Mouse (Mus musculus) lung, embryonic 14.5 days (tissue): ENCODE measurements around the gene Jmjd4. TPM values are rescaled to one million over a fixed set of nuclear protein-coding genes. Genes with fewer than 3 reads are reported as not detected.
A peak's percentile ranks its signal among the peaks of the same experiment; 100 is the strongest.

Source experiments
- ATAC-seq: fragments of 200-750 bp; cut with Nextera tagmentation; 2 replicates; pipeline ENCODE4 v1.8.0; 2017; ENCODE audit warnings: mild to moderate bottlenecking, moderate TSS enrichment, moderate library complexity; ENCODE audit not compliant: insufficient read depth
- DNase-seq: peaks from one replicate; pipeline ENCODE4 v3.0.0-alpha.2; 2015
- H3K27ac ChIP-seq: fragments of 300-500 bp; sonication (generic); 2 replicates; pipeline ENCODE4 v1.5.1; 2014; ENCODE audit warnings: low read depth, mild to moderate bottlenecking, moderate library complexity
- H3K27me3 ChIP-seq: fragments of 300-500 bp; sonication (generic); 2 replicates; pipeline ENCODE4 v1.6.1; 2014; ENCODE audit warnings: low read length, control low read depth; ENCODE audit not compliant: insufficient read depth
- H3K36me3 ChIP-seq: fragments of 300-500 bp; sonication (generic); 2 replicates; pipeline ENCODE4 v1.6.1; 2014; ENCODE audit warnings: control low read depth; ENCODE audit not compliant: insufficient read depth
- H3K4me1 ChIP-seq: fragments of 300-500 bp; sonication (generic); 2 replicates; pipeline ENCODE4 v1.6.1; 2014; ENCODE audit warnings: antibody characterized with exemption, control low read depth; ENCODE audit not compliant: insufficient read depth
- H3K4me2 ChIP-seq: fragments of 300-500 bp; sonication (generic); 2 replicates; pipeline ENCODE4 v1.6.1; 2014; ENCODE audit warnings: mild to moderate bottlenecking
- H3K4me3 ChIP-seq: fragments of 300-500 bp; sonication (generic); 2 replicates; pipeline ENCODE4 v1.5.1; 2014; ENCODE audit warnings: low read depth, low read length
- H3K9ac ChIP-seq: fragments of 300-500 bp; sonication (generic); 2 replicates; pipeline ENCODE4 v1.6.1; 2014
- H3K9me3 ChIP-seq: fragments of 300-500 bp; sonication (generic); 2 replicates; pipeline ENCODE4 v1.6.1; 2016; ENCODE audit warnings: low read depth, low read length, control low read depth
- CTCF ChIP-seq: IDR thresholded peaks from 2 replicates; pipeline ENCODE4 v1.5.1; 2016; ENCODE audit warnings: antibody characterized with exemption, low read depth
- WGBS: fragments of 180-500 bp; shearing (Covaris S2); extraction: QIAGEN DNeasy Blood & Tissue Kit; methylation state at CpG from one replicate; pipeline ENCODE4 v1.1.7; 2014; 5-methylcytosine and 5-hydroxymethylcytosine counted together
- polyA plus RNA-seq: library from polyadenylated mRNA; unstranded; fragments of >200 nt; fragmentation: Nextera tagmentation; extraction: Ambion mirVana; gene quantifications from 2 replicates; pipeline ENCODE4 v1.2.1, GENCODE M21; 2014

Jmjd4 gene
- polyA plus RNA-seq, result 11.5 and 11.7 TPM in 2 replicates

DNA sequence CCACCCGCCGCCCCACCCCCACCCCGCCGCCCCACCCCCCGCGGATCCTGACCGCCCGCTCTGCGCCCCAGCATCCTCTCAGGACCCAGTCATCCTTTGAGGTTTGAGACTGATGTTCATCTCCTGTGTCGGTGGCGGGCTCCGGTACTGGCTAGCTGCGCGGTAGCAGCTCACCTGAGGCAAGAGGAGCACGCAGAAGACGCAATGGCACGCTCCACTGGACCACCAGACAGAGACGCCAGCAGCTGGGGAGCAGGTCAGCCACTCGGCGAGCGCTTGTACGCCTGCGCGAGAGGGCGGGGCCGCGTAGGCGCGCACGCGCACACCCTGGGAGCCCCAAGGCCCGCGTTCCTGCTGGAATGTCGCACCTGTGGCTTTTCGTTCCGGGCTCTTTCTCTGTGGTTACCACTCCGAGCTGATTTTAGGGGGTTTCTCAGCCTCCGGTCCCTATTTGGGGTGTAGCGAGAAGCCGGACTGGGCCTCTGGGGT, at the start of gene Jmjd4:
Jmjd4 (plus strand) TSS at position 305 of the 489 bp plus-strand sequence.
- WGBS, result under 1% methylated on average over 31 of the region's 40 CpGs
- Histone ChIP-seq H3K4me1 (peaks cover 7% of the 10 kb centered on the region), H3K4me2 (peak within 1 kb of the TSS; percentile 94), H3K4me3 (peak within 1 kb of the TSS; percentile 73), H3K36me3 (peaks cover 23% of the 10 kb centered on the region), H3K27ac (peak within 1 kb of the TSS; percentile 80), H3K9me3 (no peaks in the 10 kb centered on the region), H3K27me3 (no peaks in the 10 kb centered on the region), H3K9ac (peak within 1 kb of the TSS; percentile 69)
- DNase-seq (peak; percentile 94), ATAC-seq (peak; percentile 97)
- TF ChIP-seq CTCF, result no peak

DNA sequence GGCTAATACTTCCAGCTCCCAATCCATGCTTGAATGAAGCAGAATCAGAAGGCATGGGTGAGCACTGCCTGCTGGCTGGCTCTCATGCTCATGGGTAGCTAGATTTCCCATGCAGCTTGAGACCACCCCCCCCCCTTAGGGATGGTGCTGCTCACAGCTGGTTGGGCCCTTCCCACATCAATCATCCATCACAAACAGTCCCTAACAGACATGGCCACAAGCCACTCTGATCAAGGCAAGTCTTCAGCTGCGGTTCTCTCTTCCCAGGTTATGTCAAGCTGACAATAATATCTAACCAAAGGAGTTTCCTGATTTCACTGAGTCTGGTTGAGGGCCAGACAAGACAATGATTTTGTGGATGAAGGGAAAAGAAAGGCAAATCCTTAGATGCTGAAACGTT, 49.0 kb upstream of the Jmjd4 start:
- Histone ChIP-seq H3K27ac (no peak overlapping the region), H3K9me3 (no peaks in the 10 kb centered on the region), H3K4me1 (peaks cover 5% of the 10 kb centered on the region; the same call in 1 of the 2 replicates), H3K4me2 (no peak overlapping the region), H3K27me3 (no peaks in the 10 kb centered on the region), H3K9ac (no peak overlapping the region), H3K4me3 (no peak overlapping the region), H3K36me3 (peaks cover 14% of the 10 kb centered on the region)
- DNase-seq, result no peak
- WGBS, result 58% methylated on average over 2 of the region's 2 CpGs
- no peak for ATAC-seq
- TF ChIP-seq CTCF, result no peak

DNA sequence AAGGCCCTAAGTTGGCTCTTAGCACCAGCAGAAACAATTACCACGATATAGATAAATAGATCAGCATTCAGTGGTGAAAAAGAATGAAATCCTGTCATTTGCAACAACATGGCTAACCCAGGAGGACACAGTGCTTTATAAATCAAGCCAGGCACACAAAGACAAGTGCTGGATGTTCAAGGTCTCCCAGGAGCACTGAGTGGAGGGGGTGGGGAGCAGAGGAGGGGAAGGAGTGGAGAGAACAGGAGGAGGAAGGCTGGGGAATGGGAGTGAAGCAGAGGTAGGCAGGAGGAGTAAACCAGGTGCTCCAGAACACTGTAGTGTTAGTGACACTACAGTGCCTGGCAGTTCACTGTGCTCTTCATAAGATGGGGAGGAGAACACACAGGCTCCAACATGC, 44.1 kb upstream of the Jmjd4 start:
- DNase-seq (no peak), ATAC-seq (no peak)
- 83% methylated on average over 1 of the region's 1 CpGs for WGBS
- Histone ChIP-seq H3K27me3 (no peaks in the 10 kb centered on the region), H3K27ac (no peak overlapping the region), H3K4me2 (no peak overlapping the region), H3K4me1 (no peaks in the 10 kb centered on the region), H3K4me3 (no peak overlapping the region), H3K9ac (no peak overlapping the region), H3K9me3 (no peaks in the 10 kb centered on the region), H3K36me3 (peaks cover 45% of the 10 kb centered on the region)
- no peak for TF ChIP-seq CTCF

DNA sequence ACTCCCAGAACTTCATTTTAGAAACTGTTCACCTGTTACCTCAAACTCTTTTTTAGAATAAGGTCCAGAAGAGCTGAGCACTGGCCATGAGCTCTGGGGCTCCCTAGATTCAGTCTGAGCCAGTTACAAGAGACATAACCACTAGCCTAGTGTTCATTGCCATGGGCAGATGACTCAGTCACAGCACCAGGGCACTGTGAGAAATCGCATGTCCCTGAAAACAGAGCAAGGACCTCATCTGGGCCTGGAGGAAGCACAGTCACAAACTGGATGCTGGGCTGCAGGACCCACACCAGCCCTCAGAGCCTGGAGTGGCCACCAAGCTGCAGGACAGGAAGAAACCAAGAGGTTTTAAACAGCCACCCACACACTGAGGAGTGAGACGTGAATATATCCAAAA, 39.0 kb upstream of the Jmjd4 start:
- WGBS, result 65% methylated on average over 2 of the region's 2 CpGs
- ATAC-seq (no peak), DNase-seq (no peak)
- no peak for TF ChIP-seq CTCF
- Histone ChIP-seq H3K27ac (no peak overlapping the region), H3K4me1 (no peaks in the 10 kb centered on the region), H3K36me3 (peaks cover 37% of the 10 kb centered on the region), H3K4me2 (no peak overlapping the region), H3K9me3 (no peaks in the 10 kb centered on the region), H3K27me3 (no peaks in the 10 kb centered on the region), H3K4me3 (no peak overlapping the region), H3K9ac (no peak overlapping the region)

DNA sequence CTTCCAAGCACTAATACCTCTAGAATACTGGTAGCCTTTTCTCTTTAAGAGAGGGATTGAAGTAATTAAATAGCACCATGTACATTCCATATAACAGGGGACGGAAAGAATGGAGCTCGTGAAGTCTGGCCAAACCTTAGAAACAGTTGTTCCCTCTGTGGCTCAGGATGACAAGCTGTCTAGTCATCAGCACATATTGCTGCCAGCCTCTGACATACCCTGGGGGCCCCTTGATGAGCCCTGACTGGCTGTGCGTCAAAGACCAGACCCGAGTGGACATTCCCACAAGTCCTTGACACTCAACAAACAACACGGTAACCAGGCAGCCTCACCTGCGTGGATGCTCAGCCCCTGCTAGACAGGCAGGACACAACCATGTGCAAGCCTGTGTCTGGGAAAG, 37.8 kb upstream of the Jmjd4 start:
- Histone ChIP-seq H3K4me1 (no peaks in the 10 kb centered on the region), H3K4me3 (no peak overlapping the region), H3K27ac (no peak overlapping the region), H3K36me3 (peaks cover 34% of the 10 kb centered on the region), H3K9me3 (no peaks in the 10 kb centered on the region), H3K9ac (no peak overlapping the region), H3K27me3 (no peaks in the 10 kb centered on the region), H3K4me2 (no peak overlapping the region)
- WGBS, result 68% methylated on average over 6 of the region's 6 CpGs
- DNase-seq (no peak), ATAC-seq (no peak)
- no peak for TF ChIP-seq CTCF

DNA sequence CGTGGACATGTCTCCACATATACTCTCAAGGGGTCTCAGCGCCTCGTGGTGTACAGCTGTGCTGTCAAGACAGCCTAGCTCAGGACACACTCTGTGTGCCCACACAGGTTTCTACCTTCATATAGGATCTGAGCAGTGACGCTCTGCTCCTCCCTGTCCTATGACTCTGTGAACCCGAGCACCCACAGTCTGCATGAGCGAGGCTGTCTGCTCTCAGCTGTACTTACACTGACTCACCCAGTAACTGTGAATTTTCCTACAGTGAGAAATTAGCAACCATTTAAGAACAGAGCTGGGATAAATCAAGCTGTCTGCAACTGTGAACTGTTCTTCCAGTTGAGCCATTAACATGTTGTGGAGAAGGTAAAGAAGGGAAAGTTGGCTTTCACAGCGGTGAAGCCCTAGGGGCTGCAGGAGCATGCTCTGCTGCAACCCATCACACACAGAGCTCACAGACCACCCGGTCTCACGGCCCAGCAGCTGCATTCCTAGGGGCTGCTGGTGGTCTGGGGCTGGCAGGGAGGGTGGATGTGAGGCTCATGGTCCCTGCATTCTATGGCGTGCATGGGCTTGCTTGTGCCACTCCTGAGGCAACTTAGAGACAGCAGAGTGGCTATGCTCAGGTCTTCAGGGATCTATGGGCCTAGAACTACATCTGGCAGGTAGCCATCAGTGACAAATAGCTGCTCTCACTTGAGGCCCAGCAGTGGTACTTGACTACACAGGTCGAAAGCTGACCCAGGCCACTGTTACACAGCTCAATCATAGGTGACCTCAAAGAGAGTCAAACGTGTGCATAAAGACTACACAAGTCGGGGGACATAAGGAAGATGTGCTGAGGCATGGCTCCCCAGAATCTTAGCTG, 36.6 kb upstream of the Jmjd4 start:
- no peak overlapping the region for H3K9ac ChIP-seq
- TF ChIP-seq CTCF, result no peak
- WGBS, result 73% methylated on average over 13 of the region's 13 CpGs
- no peak overlapping the region for H3K4me3 ChIP-seq
- no peaks in the 10 kb centered on the region for H3K9me3 ChIP-seq
- no peak overlapping the region for H3K4me2 ChIP-seq
- no peaks in the 10 kb centered on the region for H3K27me3 ChIP-seq
- peaks cover 30% of the 10 kb centered on the region; the same call in 1 of the 2 replicates for H3K36me3 ChIP-seq
- DNase-seq, result no peak
- no peak overlapping the region for H3K27ac ChIP-seq
- no peak for ATAC-seq
- no peaks in the 10 kb centered on the region for H3K4me1 ChIP-seq

DNA sequence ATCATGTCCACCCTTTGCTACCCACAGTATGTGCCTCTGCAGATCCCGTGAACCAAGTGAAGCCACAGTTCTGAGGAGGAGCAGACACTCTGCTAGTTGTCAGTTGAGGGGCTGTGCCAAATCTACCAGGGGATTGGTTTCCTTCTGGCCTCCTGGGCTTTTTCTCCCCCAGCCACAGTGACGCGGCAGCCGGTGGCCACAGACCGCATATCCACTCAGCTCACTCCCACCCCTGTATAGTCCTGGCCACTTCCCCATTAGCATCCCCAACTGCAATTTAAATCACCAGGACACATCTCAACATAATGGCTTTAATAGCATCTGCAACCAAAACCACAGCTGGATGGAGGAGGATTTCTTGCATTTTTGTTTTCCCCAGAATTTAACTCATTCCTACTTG, 31.1 kb upstream of the Jmjd4 start:
- H3K4me2 ChIP-seq, result no peak overlapping the region
- no peak overlapping the region for H3K27ac ChIP-seq
- no peak overlapping the region for H3K9ac ChIP-seq
- no peak for TF ChIP-seq CTCF
- 85% methylated on average over 5 of the region's 5 CpGs for WGBS
- H3K4me3 ChIP-seq, result no peak overlapping the region
- H3K9me3 ChIP-seq, result no peaks in the 10 kb centered on the region
- H3K4me1 ChIP-seq, result no peaks in the 10 kb centered on the region
- ATAC-seq, result no peak
- peaks cover 60% of the 10 kb centered on the region for H3K36me3 ChIP-seq
- no peak for DNase-seq
- H3K27me3 ChIP-seq, result no peaks in the 10 kb centered on the region
